Mouse (Mus musculus) CH12.LX (cell line): ENCODE results near the gene Nsun7. TPM values are rescaled to one million over a fixed set of nuclear protein-coding genes. Genes with fewer than 3 reads are reported as not detected.

Experiments used
- DNase-seq: peaks from one replicate; pipeline ENCODE4 v3.0.0-alpha.2; 2013; ENCODE audit errors: extremely low read depth
- H3K27ac ChIP-seq: 2 replicates; pipeline ENCODE4 v1.5.1; 2012; ENCODE audit warnings: low read depth, mild to moderate bottlenecking, control low read depth, moderate library complexity; ENCODE audit not compliant: insufficient read depth
- H3K27me3 ChIP-seq: replicated peaks from 2 replicates; pipeline ENCODE3; 2012; ENCODE audit warnings: inconsistent platforms
- H3K36me3 ChIP-seq, 2 experiments: replicated peaks in 1 of 2; 2 replicates each; pipeline versions ENCODE3 to v1.6.1; 2012; ENCODE audit warnings: inconsistent platforms in 1 of 2, low read length in 1 of 2, mild to moderate bottlenecking in 1 of 2, mixed read lengths in 1 of 2, moderate library complexity in 1 of 2; ENCODE audit not compliant: control insufficient read depth in 1 of 2, insufficient read depth in 1 of 2
- H3K4me1 ChIP-seq, 2 experiments: 2 replicates each; pipeline ENCODE4 v1.6.1; 2012; ENCODE audit warnings: inconsistent platforms in 1 of 2, moderate library complexity in 1 of 2; ENCODE audit not compliant: insufficient read depth in 2 of 2, control insufficient read depth in 1 of 2
- H3K4me2 ChIP-seq: 2 replicates; pipeline ENCODE4 v1.6.1; 2012; ENCODE audit warnings: low read depth, mild to moderate bottlenecking, control low read depth; ENCODE audit not compliant: poor library complexity, insufficient read depth, severe bottlenecking
- H3K4me3 ChIP-seq, 3 experiments: fragments of 150-350 bp in 1 of 3; sonication (generic) in 1 of 3; replicated peaks in 1 of 3; 2 replicates each; pipeline versions ENCODE3 to v1.5.1; 2011 to 2012; ENCODE audit warnings: low read depth in 2 of 3, low read length in 2 of 3, mild to moderate bottlenecking in 2 of 3, moderate library complexity in 2 of 3, control low read depth in 1 of 3, improper control_type of control experiment in 1 of 3, inconsistent platforms in 1 of 3, mixed read lengths in 1 of 3; ENCODE audit not compliant: poor library complexity in 1 of 3
- H3K79me2 ChIP-seq: replicated peaks from 2 replicates; pipeline ENCODE4 v1.6.1; 2012; ENCODE audit warnings: mild to moderate bottlenecking, moderate library complexity; ENCODE audit not compliant: control insufficient read depth, poor library complexity, insufficient read depth, severe bottlenecking; ENCODE audit errors: extremely low read depth
- H3K9ac ChIP-seq: 2 replicates; pipeline ENCODE4 v1.6.1; 2012; ENCODE audit warnings: low read depth, mild to moderate bottlenecking, control low read depth, moderate library complexity; ENCODE audit not compliant: insufficient read depth
- H3K9me3 ChIP-seq: replicated peaks from 2 replicates; pipeline ENCODE3; 2012; ENCODE audit warnings: low read length, inconsistent platforms, mixed read lengths
- BHLHE40 ChIP-seq: IDR thresholded peaks from 2 replicates; pipeline ENCODE4 v1.6.1; 2011; ENCODE audit warnings: mild to moderate bottlenecking, low read depth, low read length, improper control_type of control experiment
- CHD1 ChIP-seq: IDR thresholded peaks from 2 replicates; pipeline ENCODE4 v1.6.1; 2012; ENCODE audit warnings: low read depth, low read length, improper control_type of control experiment, inconsistent platforms
- CTCF ChIP-seq, 2 experiments: IDR thresholded peaks in 1 of 2; conservative IDR thresholded peaks in 1 of 2; 2 replicates each; pipeline ENCODE4 v1.5.1; 2011 to 2012; ENCODE audit warnings: low read depth in 2 of 2, low read length in 2 of 2, improper control_type of control experiment in 1 of 2, inconsistent platforms in 1 of 2, mild to moderate bottlenecking in 1 of 2, moderate library complexity in 1 of 2
- EP300 ChIP-seq: IDR thresholded peaks from 2 replicates; pipeline ENCODE4 v1.6.1; 2011; ENCODE audit warnings: low read length, improper control_type of control experiment
- GABPA ChIP-seq: IDR thresholded peaks from 2 replicates; pipeline ENCODE4 v1.6.1; 2012; ENCODE audit warnings: low read depth, low read length, improper control_type of control experiment, inconsistent platforms; ENCODE audit not compliant: insufficient replicate concordance
- IRF4 ChIP-seq: IDR thresholded peaks from 2 replicates; pipeline ENCODE4 v1.6.1; 2014; ENCODE audit warnings: low read depth, mild to moderate bottlenecking, inconsistent platforms, low read length, improper control_type of control experiment
- MAFK ChIP-seq: IDR thresholded peaks from 2 replicates; pipeline ENCODE4 v1.6.1; 2011; ENCODE audit warnings: low read length, improper control_type of control experiment; ENCODE audit not compliant: insufficient replicate concordance
- MAX ChIP-seq: IDR thresholded peaks from 2 replicates; pipeline ENCODE4 v1.6.1; 2011; ENCODE audit warnings: low read length, improper control_type of control experiment
- MXI1 ChIP-seq: IDR thresholded peaks from 2 replicates; pipeline ENCODE4 v1.6.1; 2011; ENCODE audit warnings: mild to moderate bottlenecking, low read depth, low read length, improper control_type of control experiment
- MYC ChIP-seq: IDR thresholded peaks from 2 replicates; pipeline ENCODE4 v1.6.1; 2011; ENCODE audit warnings: low read depth, mild to moderate bottlenecking, improper control_type of control experiment, low read length
- NELFE ChIP-seq: IDR thresholded peaks from 2 replicates; pipeline ENCODE4 v1.6.1; 2011; ENCODE audit warnings: low read depth, low read length, improper control_type of control experiment
- RAD21 ChIP-seq: IDR thresholded peaks from 2 replicates; pipeline ENCODE4 v1.6.1; 2011; ENCODE audit warnings: low read depth, mild to moderate bottlenecking, low read length, improper control_type of control experiment, moderate library complexity
- SIN3A ChIP-seq: IDR thresholded peaks from 2 replicates; pipeline ENCODE4 v1.6.1; 2012; ENCODE audit warnings: low read length, improper control_type of control experiment, inconsistent platforms
- USF1 ChIP-seq: IDR thresholded peaks from 2 replicates; pipeline ENCODE4 v1.6.1; 2014; ENCODE audit warnings: low read depth, mild to moderate bottlenecking, inconsistent platforms, low read length, improper control_type of control experiment
- ZKSCAN1 ChIP-seq: IDR thresholded peaks from 2 replicates; pipeline ENCODE4 v1.6.1; 2012; ENCODE audit warnings: low read depth, inconsistent platforms, low read length, improper control_type of control experiment, borderline replicate concordance
- ZMIZ1 ChIP-seq: IDR thresholded peaks from 2 replicates; pipeline ENCODE4 v1.6.1; 2012; ENCODE audit warnings: low read depth, mild to moderate bottlenecking, inconsistent platforms, low read length, improper control_type of control experiment
- ZNF384 ChIP-seq: IDR thresholded peaks from 2 replicates; pipeline ENCODE4 v1.6.1; 2012; ENCODE audit warnings: low read depth, low read length, improper control_type of control experiment, inconsistent platforms
- dilution Hi-C: fragments of 300-500 bp; cut with MboI; formaldehyde crosslinking; loops from 2 replicates; pipeline ENCODE4 v1.14.3; 2020; ENCODE audit warnings: low sequenced_read_pairs; ENCODE audit not compliant: extremely low pct_unique_long_range_greater_than_20kb, extremely low pct_ligation_motif_present
- in situ Hi-C: fragments of 300-500 bp; cut with MboI; formaldehyde crosslinking; loops from 3 replicates; pipeline ENCODE4 v1.14.3; 2019; ENCODE audit warnings: low sequenced_read_pairs, low pct_ligation_motif_present, low pct_unique_long_range_greater_than_20kb, mixed read lengths
- polyA plus RNA-seq: library from polyadenylated mRNA; unstranded; fragments of >175 nt; gene quantifications from 2 replicates; pipeline ENCODE4 v1.2.1, GENCODE M21; 2012; ENCODE audit warnings: low read depth; ENCODE audit not compliant: insufficient read length
- total RNA-seq, 2 experiments: library from RNA; depleted of rRNA; stranded (reverse); fragments of 300-350 nt in 1 of 2; fragments of >200 nt in 1 of 2; gene quantifications; 2 replicates each; pipeline ENCODE4 v1.2.3; 2012 to 2014

Gene Nsun7
- total and polyA plus RNA-seq, 3 experiments = 0.13 TPM; not detected in 2

GRCm38 (mm10) chr5:66300576-66300975 is 40.9 kb downstream of the Nsun7 start:
- no peak overlapping the region for H3K4me2 ChIP-seq
- H3K27ac ChIP-seq = no peak overlapping the region
- H3K4me1 ChIP-seq = no peaks in the 10 kb centered on the region
- TF ChIP-seq CHD1 = no peak
- TF ChIP-seq ZNF384 = no peak
- TF ChIP-seq IRF4 = no peak
- no peak for TF ChIP-seq MAX
- TF ChIP-seq USF1 = no peak
- no peak for TF ChIP-seq MAFK
- TF ChIP-seq SIN3A = no peak
- no peak for TF ChIP-seq NELFE
- TF ChIP-seq BHLHE40 = no peak
- TF ChIP-seq MYC = no peak
- TF ChIP-seq CTCF (conservative IDR thresholded peaks at IDR 0.05 in 1 of 2, IDR thresholded peaks at IDR 0.05 in 1 of 2; ENCODE audit: low read depth in 2 of 2, low read length in 2 of 2) = no peak
- H3K9me3 ChIP-seq = no peaks in the 10 kb centered on the region
- no peak overlapping the region for H3K9ac ChIP-seq
- in situ Hi-C loops (no loop called here), dilution Hi-C loops (no loop called here)
- H3K36me3 ChIP-seq = no peaks in the 10 kb centered on the region
- no peak for DNase-seq
- H3K79me2 ChIP-seq = no peaks in the 10 kb centered on the region
- no peak overlapping the region for H3K4me3 ChIP-seq
- no peaks in the 10 kb centered on the region for H3K27me3 ChIP-seq

DNA sequence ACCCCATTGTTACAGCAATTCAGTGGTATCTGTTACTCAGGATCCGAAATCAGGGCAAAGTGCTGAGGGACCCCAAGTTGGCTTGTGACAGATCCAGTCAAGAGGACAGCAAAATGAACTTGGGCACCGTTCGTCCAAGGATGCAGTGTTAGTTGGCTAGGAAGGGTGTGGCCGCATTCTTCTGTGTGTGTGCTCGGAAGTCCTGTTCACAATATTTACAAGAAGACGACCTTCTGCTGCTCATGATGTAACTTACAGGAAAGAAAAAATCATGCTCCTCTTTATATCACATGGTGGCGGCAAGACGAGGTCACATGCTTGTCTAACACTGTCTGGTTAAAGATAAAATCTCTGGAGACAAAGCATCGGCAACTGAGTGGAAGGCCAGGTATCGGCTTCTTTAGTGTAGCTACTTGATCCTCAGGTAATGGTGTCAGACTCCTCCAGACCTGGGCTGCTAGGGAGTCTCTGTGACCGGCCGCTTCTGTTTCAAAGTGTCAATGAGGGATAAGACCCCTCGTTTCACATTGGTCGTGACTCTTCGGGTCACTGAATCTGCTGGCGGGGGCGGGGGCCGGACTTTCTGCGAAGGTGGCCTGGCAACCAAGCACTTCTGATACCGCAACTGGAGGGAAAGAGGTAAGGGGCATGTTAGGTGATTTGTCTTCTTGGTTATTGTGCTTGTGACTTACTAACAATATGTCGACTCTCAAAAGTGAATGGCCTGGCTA is 42.6 kb downstream of the Nsun7 start:
- in situ Hi-C loops (no loop called here), dilution Hi-C loops (no loop called here)
- H3K4me3 ChIP-seq = no peak overlapping the region
- H3K4me2 ChIP-seq = no peak overlapping the region
- no peak for DNase-seq
- TF ChIP-seq CTCF (conservative IDR thresholded peaks at IDR 0.05 in 1 of 2, IDR thresholded peaks at IDR 0.05 in 1 of 2; ENCODE audit: low read depth in 2 of 2, low read length in 2 of 2) (no peak), MYC (no peak), RAD21 (no peak), EP300 (no peak), IRF4 (no peak), BHLHE40 (no peak), MXI1 (no peak), ZKSCAN1 (no peak), ZMIZ1 (no peak), GABPA (no peak)
- H3K27me3 ChIP-seq = no peaks in the 10 kb centered on the region
- no peaks in the 10 kb centered on the region for H3K9me3 ChIP-seq
- H3K27ac ChIP-seq = no peak overlapping the region
- H3K4me1 ChIP-seq = no peaks in the 10 kb centered on the region
- no peaks in the 10 kb centered on the region for H3K36me3 ChIP-seq
- H3K9ac ChIP-seq = no peak overlapping the region
- H3K79me2 ChIP-seq = no peaks in the 10 kb centered on the region
